In the genomic region with DNA sequence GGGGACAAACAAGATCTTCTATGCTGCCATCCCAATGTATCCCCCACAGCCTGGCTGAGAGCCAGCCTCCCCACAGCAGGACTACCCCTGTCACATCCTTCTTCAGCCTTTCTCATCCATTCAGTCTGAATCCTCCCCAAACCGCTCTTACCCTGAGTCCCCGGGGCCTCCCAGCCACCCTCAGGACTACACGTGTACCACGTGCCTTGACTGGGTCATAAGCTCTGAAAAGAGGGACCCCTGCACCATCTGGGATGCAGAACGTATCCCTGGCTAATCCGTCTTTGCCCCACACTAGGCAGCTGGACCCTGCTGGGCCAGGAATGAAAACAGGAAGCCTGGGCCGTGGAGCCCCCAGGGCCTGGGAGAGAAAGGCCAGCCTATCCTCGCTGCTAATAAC, we compare ENCODE assay signal across 10 mouse cellular contexts. TPM values are rescaled to one million over a fixed set of nuclear protein-coding genes. Genes with fewer than 3 reads are reported as not detected.
DNase-seq lines count a peak whose midpoint lies in the region; ATAC-seq and TF ChIP-seq lines count a peak whose summit lies in the region.
"Had no signal": no experiment of that assay in that cellular context is flagged by ENCODE, and none has a peak within 500 bp of the region (broad histone marks: within the 10 kb centered on the region; RNA-seq: fewer than 3 reads in every experiment).

No protein-coding gene starts in this region.

- H3K9ac ChIP-seq in kidney, embryonic 16.5 days (replicated peaks; ENCODE audit: low read length) = 0 out of 2 replicates have a peak overlapping the region, but pooled peaks have one; percentile 22
- H3K9ac ChIP-seq: liver, embryonic 15.5 days had no signal

- no peaks in the 10 kb centered on the region for H3K9me3 ChIP-seq in kidney, embryonic 16.5 days (ENCODE audit: low read length)
- H3K9me3 ChIP-seq in forebrain, embryonic 10.5 days = no peaks in the 10 kb centered on the region
- H3K9me3 ChIP-seq in limb, embryonic 10.5 days (replicated peaks) = no peaks in the 10 kb centered on the region
- H3K9me3 ChIP-seq: liver, embryonic 15.5 days had no signal

- intact Hi-C loops in gastrocnemius, adult 2 months (cut with DNase I) = no loop called here

- peak; percentile 25; the same call in 1 of the 2 replicates for ATAC-seq in kidney, embryonic 16.5 days (ENCODE audit: low FRiP score, low TSS enrichment)

- WGBS in kidney, embryonic 16.5 days = 31% methylated on average over 8 of the region's 8 CpGs
- 7% methylated on average over 8 of the region's 8 CpGs for WGBS in forebrain, embryonic 10.5 days
- 19% methylated on average over 8 of the region's 8 CpGs for WGBS in limb, embryonic 10.5 days

- H3K4me3 ChIP-seq in kidney, embryonic 16.5 days (ENCODE audit: low read length) = no peak overlapping the region
- H3K4me3 ChIP-seq in forebrain, embryonic 10.5 days = no peak overlapping the region
- H3K4me3 ChIP-seq in limb, embryonic 10.5 days = no peak overlapping the region
- no peak overlapping the region for H3K4me3 ChIP-seq in gastrocnemius, adult 2 months
- H3K4me3 ChIP-seq: liver, embryonic 15.5 days had no signal

- no peak for TF ChIP-seq CTCF in gastrocnemius, adult 2 months (IDR thresholded peaks at IDR 0.05)

- no peaks in the 10 kb centered on the region for H3K27me3 ChIP-seq in kidney, embryonic 16.5 days (ENCODE audit: insufficient read depth, low read length)
- peaks cover 18% of the 10 kb centered on the region; the same call in 1 of the 2 replicates for H3K27me3 ChIP-seq in forebrain, embryonic 10.5 days (ENCODE audit: poor library complexity, severe bottlenecking)
- no peaks in the 10 kb centered on the region for H3K27me3 ChIP-seq in limb, embryonic 10.5 days (ENCODE audit: low read depth, poor library complexity, severe bottlenecking)

- peak overlapping the region; percentile 9; the same call in 1 of the 2 replicates for H3K27ac ChIP-seq in kidney, embryonic 16.5 days (ENCODE audit: low read length)
- H3K27ac ChIP-seq in forebrain, embryonic 10.5 days = peak overlapping the region; percentile 83
- peak overlapping the region; percentile 81 for H3K27ac ChIP-seq in limb, embryonic 10.5 days
- H3K27ac ChIP-seq in gastrocnemius, adult 2 months = no peak overlapping the region
- H3K27ac ChIP-seq: liver, embryonic 15.5 days had no signal

- DNase-seq in kidney, postnatal 10 days = no peak
- peak; percentile 56 for DNase-seq in forebrain, embryonic 10.5 days (ENCODE audit: extremely low spot score, low spot score)
- DNase-seq in limb, embryonic 10.5 days (ENCODE audit: low spot score) = peak; percentile 55
- peak; percentile 57 for DNase-seq in retina, embryonic 14.5 days (ENCODE audit: low spot score)
- no peak for DNase-seq in cerebellum, postnatal 14 days
- DNase-seq in gastrocnemius, adult 2 months = no peak
- no peak for DNase-seq in adrenal gland, adult 2 months
- DNase-seq: adrenal gland, postnatal 25 days had no signal

- no peak overlapping the region for H3K4me2 ChIP-seq in kidney, embryonic 16.5 days (replicated peaks; ENCODE audit: low read depth, low read length)
- H3K4me2 ChIP-seq: liver, embryonic 15.5 days had no signal

- peaks cover 9% of the 10 kb centered on the region; the same call in 1 of the 2 replicates for H3K36me3 ChIP-seq in kidney, embryonic 16.5 days (ENCODE audit: insufficient read depth, low read length)
- peaks cover 12% of the 10 kb centered on the region for H3K36me3 ChIP-seq in forebrain, embryonic 10.5 days (replicated peaks)
- H3K36me3 ChIP-seq in limb, embryonic 10.5 days = peaks cover 10% of the 10 kb centered on the region; the same call in 1 of the 2 replicates
- H3K36me3 ChIP-seq: liver, embryonic 15.5 days had no signal

- peaks cover 26% of the 10 kb centered on the region for H3K4me1 ChIP-seq in kidney, embryonic 16.5 days (ENCODE audit: insufficient read depth, low read length)
- H3K4me1 ChIP-seq in forebrain, embryonic 10.5 days = peaks cover 50% of the 10 kb centered on the region
- peaks cover 37% of the 10 kb centered on the region for H3K4me1 ChIP-seq in limb, embryonic 10.5 days
- H3K4me1 ChIP-seq: liver, embryonic 15.5 days had no signal

RNA-seq across cellular contexts. Expression of a gene that starts 11.3 kb away (rescaled TPM):
- 25.3 and 26.9 TPM in 2 replicates for polyA plus RNA-seq in kidney, embryonic 16.5 days (2015; fragmentation: Nextera tagmentation; extraction: Ambion mirVana)
- 13.0 and 13.7 TPM in 2 replicates for polyA plus RNA-seq in forebrain, embryonic 10.5 days (2016; fragmentation: Nextera tagmentation; extraction: Ambion mirVana)
- polyA plus RNA-seq in limb, embryonic 10.5 days (2016; fragmentation: Nextera tagmentation; extraction: Ambion mirVana) = 11.2 and 14.3 TPM in 2 replicates
- 1 to 10 TPM; 7.6 to 9.6 TPM for total RNA-seq in gastrocnemius, adult 2 months (2021)
- 10 to 100 TPM in 1 of 2 experiments, 1 to 10 TPM in 1; 4.8 to 20.7 TPM for total RNA-seq in adrenal gland, adult 2 months (2021)
- polyA plus RNA-seq in adrenal gland, adult 2 months (2012; rRNA removed) = 16.6 and 17.5 TPM in 2 replicates

RNA-seq across cellular contexts. Expression of a gene that starts 20.2 kb away (rescaled TPM):
- 6.1 and 7.7 TPM in 2 replicates for polyA plus RNA-seq in kidney, embryonic 16.5 days (2015; fragmentation: Nextera tagmentation; extraction: Ambion mirVana)
- polyA plus RNA-seq in forebrain, embryonic 10.5 days (2016; fragmentation: Nextera tagmentation; extraction: Ambion mirVana) = 1.1 and 2.1 TPM in 2 replicates
- polyA plus RNA-seq in limb, embryonic 10.5 days (2016; fragmentation: Nextera tagmentation; extraction: Ambion mirVana) = 0.63 and 1.0 TPM in 2 replicates
- total RNA-seq in gastrocnemius, adult 2 months (2021) = not detected
- total RNA-seq in adrenal gland, adult 2 months (2021) = 1 to 10 TPM; 2.0 to 2.2 TPM
- 1.1 and 1.5 TPM in 2 replicates for polyA plus RNA-seq in adrenal gland, adult 2 months (2012; rRNA removed)
- polyA plus RNA-seq: liver, embryonic 15.5 days had no signal

RNA-seq across cellular contexts. Expression of a gene that starts 29.5 kb away (rescaled TPM):
- polyA plus RNA-seq in kidney, embryonic 16.5 days (2015; fragmentation: Nextera tagmentation; extraction: Ambion mirVana) = 53.7 and 56.3 TPM in 2 replicates
- 13.6 and 15.2 TPM in 2 replicates for polyA plus RNA-seq in forebrain, embryonic 10.5 days (2016; fragmentation: Nextera tagmentation; extraction: Ambion mirVana)
- polyA plus RNA-seq in limb, embryonic 10.5 days (2016; fragmentation: Nextera tagmentation; extraction: Ambion mirVana) = 19.5 and 26.3 TPM in 2 replicates
- total RNA-seq in gastrocnemius, adult 2 months (2021) = under 1 TPM in 1 of 2 experiments, not detected in 1; 0.45 TPM
- 1 to 10 TPM; 1.5 to 2.0 TPM for total RNA-seq in adrenal gland, adult 2 months (2021)
- 3.4 and 4.2 TPM in 2 replicates for polyA plus RNA-seq in adrenal gland, adult 2 months (2012; rRNA removed)

Comparison
In these comparisons a context has a peak if more than half of its experiments do, and no peak if none do; other contexts are left out.
1. DNase-seq: peak in forebrain, embryonic 10.5 days (single experiment), limb, embryonic 10.5 days (single experiment) and retina, embryonic 14.5 days (single experiment); none in kidney, postnatal 10 days (single experiment), cerebellum, postnatal 14 days (0 of 2), gastrocnemius, adult 2 months (single experiment) and adrenal gland, adult 2 months (single experiment).